Mouse (Mus musculus): ENCODE data around the gene Slc22a18. TPM values are rescaled to one million over a fixed set of nuclear protein-coding genes. Genes with fewer than 3 reads are reported as not detected.

Slc22a18 gene
- 3.3 TPM in 1 of 2 replicates, not detected in the other for polyA plus RNA-seq (2011; ENCODE audit: insufficient read depth, insufficient read length, low replicate concordance, missing spikeins)

DNA sequence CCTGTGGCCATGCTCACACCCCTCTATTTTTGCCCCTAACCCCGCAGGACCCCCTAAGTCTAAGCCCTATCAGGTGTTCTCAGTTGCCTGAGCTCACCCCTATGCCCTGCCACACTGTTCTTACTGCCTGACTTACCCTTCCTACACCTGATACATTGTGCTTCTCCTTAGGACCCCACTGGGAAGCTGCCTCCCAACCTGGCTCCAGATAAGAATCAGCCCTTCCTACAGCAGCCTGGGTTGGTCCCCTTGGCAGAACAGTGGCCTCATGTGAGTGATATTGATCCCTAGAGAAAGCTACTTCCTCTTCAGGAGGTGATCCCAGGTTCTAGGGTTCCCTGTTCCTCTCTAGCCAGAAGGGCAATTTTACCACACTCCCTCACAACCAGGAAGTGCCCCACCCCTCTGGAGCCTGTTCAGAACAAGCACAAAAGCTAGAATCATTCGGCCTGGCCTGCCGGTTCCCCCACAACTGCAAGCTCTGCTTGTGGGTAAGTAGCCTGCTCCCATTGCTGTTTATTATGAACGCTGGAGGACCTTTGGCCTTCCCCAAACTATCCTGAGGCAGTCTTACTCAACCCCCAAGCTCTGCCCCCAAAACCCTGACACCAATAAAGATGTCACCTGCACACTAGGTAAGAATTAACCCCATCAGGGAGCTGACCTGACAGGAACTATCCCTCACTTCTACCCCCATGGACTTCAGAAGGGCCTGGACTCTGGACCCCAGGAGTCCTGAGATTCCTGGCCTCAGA is at the start of gene Slc22a18:
Slc22a18 (plus strand) TSS at position 390 of the 755 bp plus-strand sequence.
- TF ChIP-seq POLR2A (IDR thresholded peaks at IDR 0.05; ENCODE audit: borderline replicate concordance, control insufficient read depth, low read depth, low read length), result no peak
- no peak for TF ChIP-seq CTCF (IDR thresholded peaks at IDR 0.05; ENCODE audit: control insufficient read depth, insufficient read depth, low read length)
- Histone ChIP-seq H3K4me3 (replicated peaks; ENCODE audit: control insufficient read depth, low read depth, low read length) (no peak within 1 kb of the TSS), H3K4me1 (ENCODE audit: control insufficient read depth, insufficient read depth, low read length) (no peaks in the 10 kb centered on the region), H3K27ac (ENCODE audit: control insufficient read depth, insufficient read depth, low read depth, low read length, poor library complexity) (no peak within 1 kb of the TSS)
- WGBS, result 14% methylated on average over 4 of the region's 4 CpGs

DNA sequence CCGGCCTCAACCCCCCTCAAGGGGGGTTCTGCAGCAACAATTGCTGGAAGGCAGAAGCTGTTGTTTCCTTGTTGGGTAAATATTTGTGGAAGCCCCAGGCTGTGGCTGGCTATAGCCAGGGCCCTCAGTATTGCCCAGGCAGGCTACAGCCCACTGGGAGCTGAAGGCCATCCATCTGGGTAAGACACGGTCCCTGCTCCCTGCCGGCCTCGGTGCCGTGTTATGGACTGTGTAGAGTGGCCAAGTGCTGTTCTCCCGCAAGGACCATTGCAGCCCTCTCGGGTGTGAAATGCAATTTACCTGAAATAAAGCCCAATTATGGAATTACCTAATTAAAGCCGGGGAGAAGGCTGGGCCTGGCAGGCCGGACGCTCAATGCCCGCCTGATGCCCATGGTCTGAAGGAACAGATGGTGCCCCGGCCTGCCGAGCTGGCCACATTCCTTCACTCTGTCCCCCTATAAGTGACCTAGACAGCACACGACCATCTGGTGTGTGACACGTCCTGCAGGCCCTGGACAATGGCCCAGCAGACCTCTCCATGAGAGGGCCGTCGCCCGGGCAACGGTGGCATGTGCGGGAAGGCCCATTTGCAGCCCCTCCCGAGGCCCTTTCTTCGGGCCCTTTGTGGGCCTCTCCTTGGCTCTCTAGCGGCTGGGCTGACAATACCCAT is 45.3 kb upstream of the Slc22a18 start:
- no peak overlapping the region for H3K4me3 ChIP-seq (replicated peaks; ENCODE audit: control insufficient read depth, low read depth, low read length)
- no peaks in the 10 kb centered on the region for H3K4me1 ChIP-seq (ENCODE audit: control insufficient read depth, insufficient read depth, low read length)
- H3K27ac ChIP-seq (ENCODE audit: control insufficient read depth, insufficient read depth, low read depth, low read length, poor library complexity), result no peak overlapping the region
- TF ChIP-seq POLR2A (IDR thresholded peaks at IDR 0.05; ENCODE audit: borderline replicate concordance, control insufficient read depth, low read depth, low read length), result no peak
- no peak for TF ChIP-seq CTCF (IDR thresholded peaks at IDR 0.05; ENCODE audit: control insufficient read depth, insufficient read depth, low read length)
- 86% methylated on average over 23 of the region's 23 CpGs for WGBS

GRCm38 (mm10) chr7:143428814-143429499 is 44.6 kb upstream of the Slc22a18 start:
- Histone ChIP-seq H3K27ac (ENCODE audit: control insufficient read depth, insufficient read depth, low read depth, low read length, poor library complexity) (no peak overlapping the region), H3K4me1 (ENCODE audit: control insufficient read depth, insufficient read depth, low read length) (no peaks in the 10 kb centered on the region), H3K4me3 (replicated peaks; ENCODE audit: control insufficient read depth, low read depth, low read length) (no peak overlapping the region)
- no peak for TF ChIP-seq CTCF (IDR thresholded peaks at IDR 0.05; ENCODE audit: control insufficient read depth, insufficient read depth, low read length)
- no peak for TF ChIP-seq POLR2A (IDR thresholded peaks at IDR 0.05; ENCODE audit: borderline replicate concordance, control insufficient read depth, low read depth, low read length)
- 57% methylated on average over 2 of the region's 2 CpGs for WGBS

GRCm38 (mm10) chr7:143432631-143433030 is 40.9 kb upstream of the Slc22a18 start:
- no peak for TF ChIP-seq CTCF (IDR thresholded peaks at IDR 0.05; ENCODE audit: control insufficient read depth, insufficient read depth, low read length)
- TF ChIP-seq POLR2A (IDR thresholded peaks at IDR 0.05; ENCODE audit: borderline replicate concordance, control insufficient read depth, low read depth, low read length), result no peak
- no peak overlapping the region for H3K27ac ChIP-seq (ENCODE audit: control insufficient read depth, insufficient read depth, low read depth, low read length, poor library complexity)

DNA sequence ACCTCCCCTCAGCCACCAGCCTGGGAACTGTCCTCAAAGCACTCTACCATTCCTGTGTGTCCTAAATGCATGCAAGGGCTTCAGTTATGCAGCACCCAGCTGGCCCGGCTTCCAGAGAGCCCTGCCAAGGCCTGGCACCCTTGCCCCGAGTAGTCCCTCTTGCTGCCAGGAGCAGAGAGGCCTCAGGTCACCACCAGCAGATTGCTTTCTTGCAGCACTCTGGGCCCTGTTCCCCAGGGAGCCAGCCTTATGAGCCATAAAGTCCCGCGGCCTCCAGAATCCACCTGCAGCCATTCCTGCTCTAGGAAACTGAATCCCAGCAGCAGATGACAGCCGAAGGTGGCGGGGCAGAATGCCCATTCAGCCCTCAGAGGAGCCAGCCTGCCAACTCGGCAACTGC is 40.2 kb upstream of the Slc22a18 start:
- Histone ChIP-seq H3K4me1 (ENCODE audit: control insufficient read depth, insufficient read depth, low read length) (no peaks in the 10 kb centered on the region), H3K4me3 (replicated peaks; ENCODE audit: control insufficient read depth, low read depth, low read length) (no peak overlapping the region), H3K27ac (ENCODE audit: control insufficient read depth, insufficient read depth, low read depth, low read length, poor library complexity) (no peak overlapping the region)
- 78% methylated on average over 7 of the region's 7 CpGs for WGBS
- TF ChIP-seq CTCF (IDR thresholded peaks at IDR 0.05; ENCODE audit: control insufficient read depth, insufficient read depth, low read length) (no peak), POLR2A (IDR thresholded peaks at IDR 0.05; ENCODE audit: borderline replicate concordance, control insufficient read depth, low read depth, low read length) (no peak)

More at GRCm38 (mm10) chr7:143432631-143433030, 40.9 kb upstream of the Slc22a18 start:
- Histone ChIP-seq H3K4me1 (ENCODE audit: control insufficient read depth, insufficient read depth, low read length) (no peaks in the 10 kb centered on the region), H3K4me3 (replicated peaks; ENCODE audit: control insufficient read depth, low read depth, low read length) (no peak overlapping the region)
- 78% methylated on average over 1 of the region's 1 CpGs for WGBS

GRCm38 (mm10) chr7:143437231-143437893 is 36.2 kb upstream of the Slc22a18 start:
- H3K27ac ChIP-seq (ENCODE audit: control insufficient read depth, insufficient read depth, low read depth, low read length, poor library complexity), result no peak overlapping the region
- WGBS, result 42% methylated on average over 18 of the region's 18 CpGs
- no peaks in the 10 kb centered on the region for H3K4me1 ChIP-seq (ENCODE audit: control insufficient read depth, insufficient read depth, low read length)
- H3K4me3 ChIP-seq (replicated peaks; ENCODE audit: control insufficient read depth, low read depth, low read length), result no peak overlapping the region
- TF ChIP-seq POLR2A (IDR thresholded peaks at IDR 0.05; ENCODE audit: borderline replicate concordance, control insufficient read depth, low read depth, low read length), result no peak
- TF ChIP-seq CTCF (IDR thresholded peaks at IDR 0.05; ENCODE audit: control insufficient read depth, insufficient read depth, low read length), result no peak

GRCm38 (mm10) chr7:143437894-143438581 is 35.5 kb upstream of the Slc22a18 start:
- no peak overlapping the region for H3K27ac ChIP-seq (ENCODE audit: control insufficient read depth, insufficient read depth, low read depth, low read length, poor library complexity)
- no peaks in the 10 kb centered on the region for H3K4me1 ChIP-seq (ENCODE audit: control insufficient read depth, insufficient read depth, low read length)
- 12% methylated on average over 63 of the region's 63 CpGs for WGBS
- TF ChIP-seq CTCF (IDR thresholded peaks at IDR 0.05; ENCODE audit: control insufficient read depth, insufficient read depth, low read length) (no peak), POLR2A (IDR thresholded peaks at IDR 0.05; ENCODE audit: borderline replicate concordance, control insufficient read depth, low read depth, low read length) (no peak)
- H3K4me3 ChIP-seq (replicated peaks; ENCODE audit: control insufficient read depth, low read depth, low read length), result no peak overlapping the region
